Mouse (Mus musculus) adrenal gland, adult 10 weeks (tissue): ENCODE data around the gene Zfp40. TPM values are rescaled to one million over a fixed set of nuclear protein-coding genes. Genes with fewer than 3 reads are reported as not detected.

Experiments used
- polyA plus RNA-seq: library from polyadenylated mRNA; stranded (reverse); fragments of 350-450 nt; fragmentation: Illumina TruSeq; extraction: RNeasy Lipid Tissue Mini Kit (QIAGEN cat#74804); gene quantifications from one replicate; pipeline ENCODE4 v1.2.3, GENCODE M21; 2014; ENCODE audit warnings: low read depth, low replicate concordance

The Zfp40 gene
- polyA plus RNA-seq, result 30.1 TPM

GRCm38 (mm10) chr17:23192453-23193379 lies at the start of gene Zfp40:
Gene Zfp40 (minus strand): TSS chr17:23193252.

Other genes with a start within 250 kb of the Zfp40 start
- not detected for gene Vmn2r-ps130, start 132.1 kb downstream of the Zfp40 start, polyA plus RNA-seq
- gene Vmn2r114, start 119.3 kb upstream of the Zfp40 start, polyA plus RNA-seq, result not detected
- gene Vmn2r115, start 150.5 kb upstream of the Zfp40 start, polyA plus RNA-seq, result not detected
- not detected for gene Vmn2r116, start 191.4 kb upstream of the Zfp40 start, polyA plus RNA-seq